Mouse (Mus musculus) embryonic facial prominence, embryonic 11.5 days (tissue): ENCODE measurements at regions not wholly inside any gene's neighbourhood (a gene's known extent, or its start where the extent isn't known, plus 50 kb on each side); places are given as distances from the start of the nearest gene placed in this dataset.

Experiments used
- ATAC-seq: fragments of 200-750 bp; cut with Nextera tagmentation; replicated peaks from 2 replicates; pipeline ENCODE4 v1.8.0; 2017; ENCODE audit warnings: low read depth; ENCODE audit not compliant: insufficient number of reproducible peaks, low FRiP score, low TSS enrichment
- DNase-seq: peaks from one replicate; pipeline ENCODE4 v3.0.0-alpha.2; 2015; ENCODE audit warnings: low spot score
- H3K27ac ChIP-seq: fragments of 300-500 bp; sonication (generic); replicated peaks from 2 replicates; pipeline ENCODE4 v1.5.1; 2014; ENCODE audit warnings: mild to moderate bottlenecking, low read depth, low read length, control low read depth
- H3K27me3 ChIP-seq: fragments of 300-500 bp; sonication (generic); 2 replicates; pipeline ENCODE4 v1.6.1; 2014; ENCODE audit warnings: mild to moderate bottlenecking, low read length, moderate library complexity, mixed read lengths; ENCODE audit not compliant: control insufficient read depth, insufficient read depth
- H3K36me3 ChIP-seq: fragments of 300-500 bp; sonication (generic); replicated peaks from 2 replicates; pipeline ENCODE4 v1.6.1; 2014; ENCODE audit warnings: low read depth, mild to moderate bottlenecking, low read length, moderate library complexity, mixed read lengths; ENCODE audit not compliant: control insufficient read depth, insufficient read depth
- H3K4me1 ChIP-seq: fragments of 300-500 bp; sonication (generic); 2 replicates; pipeline ENCODE4 v1.6.1; 2014; ENCODE audit warnings: low read length, mixed read lengths; ENCODE audit not compliant: control insufficient read depth, insufficient read depth
- H3K4me2 ChIP-seq: fragments of 300-500 bp; sonication (generic); 2 replicates; pipeline ENCODE4 v1.6.1; 2014; ENCODE audit warnings: low read depth, mild to moderate bottlenecking, control low read depth, low read length, moderate library complexity
- H3K4me3 ChIP-seq: fragments of 300-500 bp; sonication (generic); 2 replicates; pipeline ENCODE4 v1.5.1; 2014; ENCODE audit warnings: low read depth, low read length, control low read depth
- H3K9ac ChIP-seq: fragments of 300-500 bp; sonication (generic); replicated peaks from 2 replicates; pipeline ENCODE4 v1.6.1; 2014; ENCODE audit warnings: mild to moderate bottlenecking, control low read depth, low read length
- H3K9me3 ChIP-seq: fragments of 300-500 bp; sonication (generic); replicated peaks from 2 replicates; pipeline ENCODE4 v1.6.1; 2016; ENCODE audit warnings: mild to moderate bottlenecking, low read length, inconsistent platforms, mixed read lengths; ENCODE audit not compliant: control insufficient read depth
- WGBS: fragments of 180-500 bp; shearing (Covaris S2); extraction: QIAGEN DNeasy Blood & Tissue Kit; methylation state at CpG from one replicate; pipeline ENCODE4 v1.1.7; 2014; 5-methylcytosine and 5-hydroxymethylcytosine counted together

GRCm38 (mm10) chr2:48380140-48380539, 433.8 kb upstream of the Acvr2a start:
- H3K4me1 ChIP-seq: no peaks in the 10 kb centered on the region
- H3K27ac ChIP-seq: no peak overlapping the region
- ATAC-seq: no peak
- no peak for DNase-seq
- WGBS: 61% methylated on average over 5 of the region's 5 CpGs
- no peaks in the 10 kb centered on the region for H3K27me3 ChIP-seq
- no peak overlapping the region for H3K4me3 ChIP-seq
- H3K36me3 ChIP-seq: no peaks in the 10 kb centered on the region
- no peak overlapping the region for H3K9ac ChIP-seq
- H3K4me2 ChIP-seq: no peak overlapping the region
- H3K9me3 ChIP-seq: no peaks in the 10 kb centered on the region

- Histone ChIP-seq H3K9me3 (no peaks in the 10 kb centered on the region), H3K27me3 (no peaks in the 10 kb centered on the region), H3K27ac (no peak overlapping the region), H3K4me2 (no peak overlapping the region), H3K9ac (no peak overlapping the region), H3K36me3 (no peaks in the 10 kb centered on the region), H3K4me3 (no peak overlapping the region), H3K4me1 (no peaks in the 10 kb centered on the region)
- DNase-seq: no peak
- no peak for ATAC-seq
- 61% methylated on average over 2 of the region's 2 CpGs for WGBS
These were observed 433.1 kb upstream of the Acvr2a start for GRCm38 (mm10) chr2:48380786-48381185.

- WGBS: 82% methylated on average over 14 of the region's 14 CpGs
- no peaks in the 10 kb centered on the region for H3K27me3 ChIP-seq
- DNase-seq (no peak), ATAC-seq (no peak)
- H3K4me1 ChIP-seq: no peaks in the 10 kb centered on the region
- no peak overlapping the region for H3K9ac ChIP-seq
- no peak overlapping the region for H3K27ac ChIP-seq
- no peaks in the 10 kb centered on the region for H3K36me3 ChIP-seq
- H3K4me2 ChIP-seq: no peak overlapping the region
- no peak overlapping the region for H3K4me3 ChIP-seq
- H3K9me3 ChIP-seq: no peaks in the 10 kb centered on the region
These were observed 432.3 kb upstream of the Acvr2a start for GRCm38 (mm10) chr2:48381481-48382075.

GRCm38 (mm10) chr2:48398504-48398903, 415.4 kb upstream of the Acvr2a start:
- H3K9me3 ChIP-seq: no peaks in the 10 kb centered on the region
- no peak overlapping the region for H3K4me3 ChIP-seq
- DNase-seq (no peak), ATAC-seq (no peak)
- no peak overlapping the region for H3K27ac ChIP-seq
- WGBS: 81% methylated on average over 1 of the region's 1 CpGs
- H3K27me3 ChIP-seq: no peaks in the 10 kb centered on the region
- H3K9ac ChIP-seq: no peak overlapping the region
- H3K4me1 ChIP-seq: no peaks in the 10 kb centered on the region
- H3K4me2 ChIP-seq: no peak overlapping the region
- H3K36me3 ChIP-seq: no peaks in the 10 kb centered on the region

GRCm38 (mm10) chr2:48399191-48399590, 414.7 kb upstream of the Acvr2a start:
- DNase-seq (no peak), ATAC-seq (no peak)
- Histone ChIP-seq H3K36me3 (no peaks in the 10 kb centered on the region), H3K4me3 (no peak overlapping the region), H3K9me3 (no peaks in the 10 kb centered on the region), H3K9ac (no peak overlapping the region), H3K27me3 (no peaks in the 10 kb centered on the region), H3K4me1 (no peaks in the 10 kb centered on the region), H3K4me2 (no peak overlapping the region), H3K27ac (no peak overlapping the region)
- 69% methylated on average over 1 of the region's 1 CpGs for WGBS

- no peak overlapping the region for H3K27ac ChIP-seq
- H3K9ac ChIP-seq: no peak overlapping the region
- DNase-seq (no peak), ATAC-seq (no peak)
- H3K27me3 ChIP-seq: no peaks in the 10 kb centered on the region
- H3K9me3 ChIP-seq: no peaks in the 10 kb centered on the region
- no peaks in the 10 kb centered on the region for H3K4me1 ChIP-seq
- H3K4me2 ChIP-seq: no peak overlapping the region
- no peaks in the 10 kb centered on the region for H3K36me3 ChIP-seq
- H3K4me3 ChIP-seq: no peak overlapping the region
- WGBS: 88% methylated on average over 2 of the region's 2 CpGs
These were observed 411.1 kb upstream of the Acvr2a start for GRCm38 (mm10) chr2:48402813-48403212.

GRCm38 (mm10) chr2:48404460-48404859, 409.4 kb upstream of the Acvr2a start:
- H3K27me3 ChIP-seq: no peaks in the 10 kb centered on the region
- DNase-seq (no peak), ATAC-seq (no peak)
- H3K9me3 ChIP-seq: no peaks in the 10 kb centered on the region
- H3K4me2 ChIP-seq: no peak overlapping the region
- H3K27ac ChIP-seq: no peak overlapping the region
- no peaks in the 10 kb centered on the region for H3K4me1 ChIP-seq
- no peaks in the 10 kb centered on the region for H3K36me3 ChIP-seq
- H3K9ac ChIP-seq: no peak overlapping the region
- WGBS: 62% methylated on average over 3 of the region's 3 CpGs
- H3K4me3 ChIP-seq: no peak overlapping the region

- no peak overlapping the region for H3K9ac ChIP-seq
- 84% methylated on average over 5 of the region's 5 CpGs for WGBS
- no peaks in the 10 kb centered on the region for H3K4me1 ChIP-seq
- ATAC-seq: no peak
- H3K27ac ChIP-seq: no peak overlapping the region
- H3K4me3 ChIP-seq: no peak overlapping the region
- H3K27me3 ChIP-seq: no peaks in the 10 kb centered on the region
- no peaks in the 10 kb centered on the region for H3K9me3 ChIP-seq
- no peak for DNase-seq
- no peaks in the 10 kb centered on the region for H3K36me3 ChIP-seq
- H3K4me2 ChIP-seq: no peak overlapping the region
These were observed 406.0 kb upstream of the Acvr2a start for GRCm38 (mm10) chr2:48407876-48408275.
